Mouse (Mus musculus) heart, embryonic 16.5 days (tissue): ENCODE data around the gene Serpina12. TPM values are rescaled to one million over a fixed set of nuclear protein-coding genes. Genes with fewer than 3 reads are reported as not detected.

Source experiments
- ATAC-seq: fragments of 200-750 bp; cut with Nextera tagmentation; replicated peaks from 2 replicates; pipeline ENCODE4 v1.8.0; 2017; ENCODE audit warnings: moderate number of reproducible peaks; ENCODE audit not compliant: insufficient read depth, low FRiP score; ENCODE audit errors: extremely low read depth
- H3K27ac ChIP-seq: fragments of 300-500 bp; sonication (generic); 2 replicates; pipeline ENCODE4 v1.5.1; 2014; ENCODE audit warnings: mild to moderate bottlenecking, low read length, control low read depth, moderate library complexity
- H3K27me3 ChIP-seq: fragments of 300-500 bp; sonication (generic); 2 replicates; pipeline ENCODE4 v1.6.1; 2014; ENCODE audit warnings: low read length, mixed read lengths; ENCODE audit not compliant: control insufficient read depth, insufficient read depth
- H3K36me3 ChIP-seq: fragments of 300-500 bp; sonication (generic); 2 replicates; pipeline ENCODE4 v1.6.1; 2014; ENCODE audit not compliant: control insufficient read depth, insufficient read depth
- H3K4me1 ChIP-seq: fragments of 300-500 bp; sonication (generic); 2 replicates; pipeline ENCODE4 v1.6.1; 2014; ENCODE audit warnings: low read length, mixed read lengths; ENCODE audit not compliant: control insufficient read depth, insufficient read depth
- H3K4me2 ChIP-seq: fragments of 300-500 bp; sonication (generic); 2 replicates; pipeline ENCODE4 v1.6.1; 2014; ENCODE audit warnings: low read depth, mild to moderate bottlenecking, control low read depth, low read length
- H3K4me3 ChIP-seq: fragments of 300-500 bp; sonication (generic); 2 replicates; pipeline ENCODE4 v1.5.1; 2014; ENCODE audit warnings: mild to moderate bottlenecking, control low read depth, low read length
- H3K9ac ChIP-seq: fragments of 300-500 bp; sonication (generic); 2 replicates; pipeline ENCODE4 v1.6.1; 2014; ENCODE audit warnings: low read length, control low read depth
- H3K9me3 ChIP-seq: fragments of 300-500 bp; sonication (generic); replicated peaks from 2 replicates; pipeline ENCODE4 v1.6.1; 2016; ENCODE audit warnings: low read length; ENCODE audit not compliant: control insufficient read depth
- WGBS: fragments of 180-500 bp; shearing (Covaris S2); extraction: QIAGEN DNeasy Blood & Tissue Kit; methylation state at CpG from one replicate; pipeline ENCODE4 v1.1.7; 2014; 5-methylcytosine and 5-hydroxymethylcytosine counted together
- polyA plus RNA-seq: library from polyadenylated mRNA; unstranded; fragments of >200 nt; fragmentation: Nextera tagmentation; extraction: Ambion mirVana; gene quantifications from 2 replicates; pipeline ENCODE4 v1.2.1, GENCODE M21; 2015

Serpina12 gene
- polyA plus RNA-seq = not detected in 2 replicates

- Histone ChIP-seq H3K4me1 (no peaks in the 10 kb centered on the region), H3K4me2 (no peak within 1 kb of the TSS), H3K9me3 (no peaks in the 10 kb centered on the region), H3K4me3 (no peak within 1 kb of the TSS), H3K27me3 (no peaks in the 10 kb centered on the region), H3K27ac (no peak within 1 kb of the TSS), H3K9ac (no peak within 1 kb of the TSS), H3K36me3 (no peaks in the 10 kb centered on the region)
- no peak for ATAC-seq
- 80% methylated on average over 7 of the region's 7 CpGs for WGBS
Measured at GRCm38 (mm10) chr12:104044343-104044742, at the start of gene Serpina12. TSS of gene Serpina12 (minus strand) at chr12:104044443.

GRCm38 (mm10) chr12:104091303-104091702, 47.1 kb upstream of the Serpina12 start:
- Histone ChIP-seq H3K4me2 (no peak overlapping the region), H3K27me3 (no peaks in the 10 kb centered on the region), H3K36me3 (no peaks in the 10 kb centered on the region), H3K4me1 (no peaks in the 10 kb centered on the region), H3K9me3 (no peaks in the 10 kb centered on the region), H3K27ac (no peak overlapping the region), H3K4me3 (no peak overlapping the region), H3K9ac (no peak overlapping the region)
- ATAC-seq = no peak
- 70% methylated on average over 1 of the region's 1 CpGs for WGBS

DNA sequence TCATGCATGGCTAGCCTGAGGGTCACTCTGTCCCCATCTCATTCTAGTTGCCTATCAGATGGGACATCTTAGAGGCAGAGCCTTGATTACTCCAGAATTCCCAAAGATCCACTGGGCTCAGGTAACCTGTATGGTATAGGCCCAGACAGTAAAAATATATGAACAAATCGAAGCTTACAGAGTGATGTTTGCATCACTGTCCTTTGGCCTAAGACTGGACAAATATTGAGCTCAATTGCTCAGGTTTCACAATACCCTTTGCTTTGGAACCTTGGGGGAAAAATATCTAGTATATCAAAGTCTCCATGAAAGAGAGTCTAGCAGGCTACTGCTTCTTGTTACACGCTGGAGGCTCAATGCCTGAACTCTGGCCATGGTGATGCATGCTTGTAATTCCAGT, 45.9 kb upstream of the Serpina12 start:
- no peak overlapping the region for H3K9ac ChIP-seq
- H3K36me3 ChIP-seq = no peaks in the 10 kb centered on the region
- ATAC-seq = no peak
- H3K4me3 ChIP-seq = no peak overlapping the region
- H3K27me3 ChIP-seq = no peaks in the 10 kb centered on the region
- H3K27ac ChIP-seq = no peak overlapping the region
- no peaks in the 10 kb centered on the region for H3K9me3 ChIP-seq
- no peaks in the 10 kb centered on the region for H3K4me1 ChIP-seq
- no peak overlapping the region for H3K4me2 ChIP-seq
- WGBS = 67% methylated on average over 2 of the region's 2 CpGs

DNA sequence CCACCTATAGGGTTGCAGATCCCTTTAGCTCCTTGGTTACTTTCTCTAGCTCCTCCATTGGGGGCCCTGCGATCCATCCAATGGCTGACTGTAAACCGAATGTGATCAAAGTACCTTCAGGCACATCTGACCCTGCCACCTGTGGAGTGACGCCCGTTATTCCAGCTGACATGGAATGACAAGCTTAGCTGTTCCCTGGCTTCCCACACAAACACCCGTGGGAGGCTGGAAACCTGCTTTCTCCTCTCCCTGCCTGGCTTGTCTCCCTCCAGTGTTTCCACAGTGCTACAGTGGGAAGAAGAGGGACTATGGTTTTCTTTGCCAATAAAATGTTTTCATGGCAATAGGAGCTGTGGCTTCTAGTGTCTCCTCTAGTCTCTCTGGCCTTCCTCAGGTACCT, 28.0 kb upstream of the Serpina12 start:
- Histone ChIP-seq H3K36me3 (no peaks in the 10 kb centered on the region), H3K27me3 (peaks cover 2% of the 10 kb centered on the region; the same call in 1 of the 2 replicates), H3K4me3 (no peak overlapping the region), H3K4me2 (no peak overlapping the region), H3K4me1 (no peaks in the 10 kb centered on the region), H3K27ac (no peak overlapping the region), H3K9me3 (no peaks in the 10 kb centered on the region), H3K9ac (no peak overlapping the region)
- ATAC-seq = no peak
- whole genome bisulfite sequencing = 66% methylated on average over 5 of the region's 5 CpGs

DNA sequence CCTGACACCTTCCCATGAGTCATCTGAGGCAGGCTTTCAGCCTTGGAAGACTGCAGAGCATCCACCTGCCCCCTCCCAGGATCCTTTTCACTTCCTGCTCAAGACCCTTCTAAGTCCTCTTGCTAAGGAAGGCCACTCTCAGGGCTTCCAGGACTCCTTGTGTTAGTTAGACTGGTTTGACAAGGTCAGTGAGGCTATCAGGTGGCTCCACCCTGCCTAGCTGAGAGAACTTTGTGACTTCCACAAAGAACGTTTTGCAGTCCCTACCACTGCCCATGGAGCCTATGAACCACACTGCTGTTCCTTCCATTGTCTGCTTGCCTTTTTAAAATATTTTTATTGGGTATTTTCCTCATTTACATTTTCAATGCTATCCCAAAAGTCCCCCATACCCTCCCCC, 27.5 kb upstream of the Serpina12 start:
- no peak overlapping the region for H3K4me3 ChIP-seq
- H3K9me3 ChIP-seq = no peaks in the 10 kb centered on the region
- no peak overlapping the region for H3K27ac ChIP-seq
- no peaks in the 10 kb centered on the region for H3K4me1 ChIP-seq
- no peak overlapping the region for H3K9ac ChIP-seq
- H3K27me3 ChIP-seq = peaks cover 2% of the 10 kb centered on the region; the same call in 1 of the 2 replicates
- WGBS = 22% methylated on average over 1 of the region's 1 CpGs
- no peak overlapping the region for H3K4me2 ChIP-seq
- no peaks in the 10 kb centered on the region for H3K36me3 ChIP-seq
- no peak for ATAC-seq

- WGBS = 10% methylated on average over 2 of the region's 2 CpGs
- H3K4me2 ChIP-seq = no peak overlapping the region
- no peak overlapping the region for H3K9ac ChIP-seq
- no peaks in the 10 kb centered on the region for H3K9me3 ChIP-seq
- no peaks in the 10 kb centered on the region for H3K36me3 ChIP-seq
- no peaks in the 10 kb centered on the region for H3K4me1 ChIP-seq
- no peak overlapping the region for H3K27ac ChIP-seq
- peaks cover 2% of the 10 kb centered on the region; the same call in 1 of the 2 replicates for H3K27me3 ChIP-seq
- ATAC-seq = no peak; the same call in 1 of the 2 replicates
- H3K4me3 ChIP-seq = no peak overlapping the region
Measured at GRCm38 (mm10) chr12:104069620-104070019, 25.4 kb upstream of the Serpina12 start.

DNA sequence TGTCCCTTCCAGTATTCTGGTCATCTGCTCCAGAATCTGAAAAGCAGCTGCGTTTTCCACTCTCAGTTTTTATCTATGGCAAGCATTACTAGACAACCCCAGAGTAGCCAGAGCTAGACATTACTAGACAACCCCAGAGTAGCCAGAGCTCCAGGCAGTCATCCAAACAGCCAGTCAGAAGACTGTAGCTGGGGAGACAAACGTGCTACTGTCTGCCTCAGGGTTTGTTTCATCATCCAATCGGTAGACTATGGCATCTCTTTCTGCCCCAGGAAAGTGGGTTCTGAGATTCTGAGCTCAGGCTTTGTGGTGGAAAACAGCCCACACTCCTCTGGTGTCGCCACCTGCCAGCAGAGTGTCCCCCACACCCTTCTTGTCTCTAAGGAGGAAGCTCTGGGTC, 23.3 kb upstream of the Serpina12 start:
- WGBS = 23% methylated on average over 4 of the region's 4 CpGs
- no peaks in the 10 kb centered on the region for H3K36me3 ChIP-seq
- H3K4me2 ChIP-seq = peak overlapping the region; percentile 43
- peaks cover 2% of the 10 kb centered on the region; the same call in 1 of the 2 replicates for H3K27me3 ChIP-seq
- no peaks in the 10 kb centered on the region for H3K4me1 ChIP-seq
- no peak overlapping the region for H3K9ac ChIP-seq
- H3K9me3 ChIP-seq = no peaks in the 10 kb centered on the region
- no peak; the same call in 1 of the 2 replicates for ATAC-seq
- H3K4me3 ChIP-seq = peak overlapping the region; percentile 33
- H3K27ac ChIP-seq = no peak overlapping the region

- WGBS = 24% methylated on average over 8 of the region's 8 CpGs
- ATAC-seq = no peak
- Histone ChIP-seq H3K9ac (no peak overlapping the region), H3K27me3 (peaks cover 2% of the 10 kb centered on the region; the same call in 1 of the 2 replicates), H3K9me3 (no peaks in the 10 kb centered on the region), H3K4me3 (no peak overlapping the region), H3K27ac (no peak overlapping the region), H3K36me3 (no peaks in the 10 kb centered on the region), H3K4me2 (no peak overlapping the region), H3K4me1 (no peaks in the 10 kb centered on the region)
Measured at GRCm38 (mm10) chr12:104066241-104066640, 22.0 kb upstream of the Serpina12 start.

- Histone ChIP-seq H3K27me3 (no peaks in the 10 kb centered on the region; the same call in 1 of the 2 replicates), H3K9ac (no peak overlapping the region), H3K4me2 (no peak overlapping the region), H3K4me3 (no peak overlapping the region), H3K27ac (no peak overlapping the region), H3K36me3 (no peaks in the 10 kb centered on the region), H3K9me3 (no peaks in the 10 kb centered on the region), H3K4me1 (no peaks in the 10 kb centered on the region)
- no peak for ATAC-seq
- 72% methylated on average over 4 of the region's 4 CpGs for WGBS
Measured at GRCm38 (mm10) chr12:104064996-104065395, 20.8 kb upstream of the Serpina12 start.
